Comparison of ENCODE assay signal across 10 mouse cellular contexts in the genomic region with DNA sequence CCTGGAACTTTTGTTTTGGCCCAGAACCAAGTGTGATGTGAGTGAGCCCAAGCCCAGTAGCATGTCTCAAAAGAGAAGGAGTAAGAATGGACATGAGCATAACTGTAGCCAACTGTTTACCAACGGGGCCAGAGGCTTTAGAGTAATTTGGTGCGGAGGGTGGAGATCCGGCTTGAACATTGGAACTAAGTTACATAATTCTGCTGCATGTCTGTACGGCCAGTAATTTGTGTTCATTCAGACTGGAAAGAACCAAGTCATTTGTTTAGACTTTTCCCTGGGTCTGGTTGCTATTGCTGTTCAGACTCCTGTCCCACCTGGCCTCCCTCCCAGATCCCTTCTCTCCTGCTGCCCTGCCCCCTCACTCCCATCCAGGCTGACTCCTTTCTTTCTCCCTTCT. TPM values are rescaled to one million over a fixed set of nuclear protein-coding genes. Genes with fewer than 3 reads are reported as not detected.
DNase-seq lines count a peak whose midpoint lies in the region; ATAC-seq lines count a peak whose summit lies in the region.
"Had no signal": no experiment of that assay in that cellular context is flagged by ENCODE, and none has a peak within 500 bp of the region (broad histone marks: within the 10 kb centered on the region; RNA-seq: fewer than 3 reads in every experiment).

No protein-coding gene starts in this region.

- H3K4me3 ChIP-seq in midbrain, embryonic 11.5 days (ENCODE audit: low read depth, low read length), result no peak overlapping the region
- no peak overlapping the region for H3K4me3 ChIP-seq in midbrain, embryonic 10.5 days
- no peak overlapping the region for H3K4me3 ChIP-seq in stomach, embryonic 14.5 days (ENCODE audit: low read depth, low read length)
- no peak overlapping the region for H3K4me3 ChIP-seq in hindbrain, embryonic 12.5 days
- H3K4me3 ChIP-seq: midbrain, embryonic 12.5 days had no signal

- no peak overlapping the region for H3K9ac ChIP-seq in midbrain, embryonic 11.5 days (ENCODE audit: low read length)
- H3K9ac ChIP-seq in stomach, embryonic 14.5 days (replicated peaks; ENCODE audit: low read depth, low read length), result no peak overlapping the region
- H3K9ac ChIP-seq in hindbrain, embryonic 12.5 days, result no peak overlapping the region
- H3K9ac ChIP-seq: midbrain, embryonic 12.5 days had no signal

- ATAC-seq in frontal cortex, adult (ENCODE audit: low TSS enrichment), result peak; percentile 55
- no peak for ATAC-seq in midbrain, embryonic 11.5 days (ENCODE audit: low FRiP score)
- ATAC-seq in stomach, embryonic 14.5 days (ENCODE audit: insufficient number of reproducible peaks, insufficient read depth, low FRiP score, low read depth), result no peak
- no peak for ATAC-seq in hindbrain, embryonic 12.5 days (ENCODE audit: low FRiP score)

- no peaks in the 10 kb centered on the region; the same call in 1 of the 2 replicates for H3K27me3 ChIP-seq in midbrain, embryonic 11.5 days (ENCODE audit: control insufficient read depth, insufficient read depth, low read length)
- no peaks in the 10 kb centered on the region for H3K27me3 ChIP-seq in midbrain, embryonic 10.5 days (ENCODE audit: low read depth, poor library complexity, severe bottlenecking)
- H3K27me3 ChIP-seq in stomach, embryonic 14.5 days (ENCODE audit: control insufficient read depth, insufficient read depth, low read length), result no peaks in the 10 kb centered on the region
- no peaks in the 10 kb centered on the region for H3K27me3 ChIP-seq in hindbrain, embryonic 12.5 days
- H3K27me3 ChIP-seq: midbrain, embryonic 12.5 days had no signal

- no peaks in the 10 kb centered on the region; the same call in 1 of the 2 replicates for H3K36me3 ChIP-seq in midbrain, embryonic 11.5 days (ENCODE audit: control insufficient read depth, insufficient read depth, low read length)
- no peaks in the 10 kb centered on the region for H3K36me3 ChIP-seq in midbrain, embryonic 10.5 days
- H3K36me3 ChIP-seq in stomach, embryonic 14.5 days (ENCODE audit: control insufficient read depth, insufficient read depth, low read length), result no peaks in the 10 kb centered on the region
- H3K36me3 ChIP-seq in hindbrain, embryonic 12.5 days, result no peaks in the 10 kb centered on the region
- H3K36me3 ChIP-seq: midbrain, embryonic 12.5 days had no signal

- no peak overlapping the region for H3K27ac ChIP-seq in midbrain, embryonic 11.5 days (ENCODE audit: low read depth, low read length)
- H3K27ac ChIP-seq in midbrain, embryonic 10.5 days (replicated peaks), result no peak overlapping the region
- peak overlapping the region; percentile 23; the same call in 1 of the 2 replicates for H3K27ac ChIP-seq in stomach, embryonic 14.5 days (ENCODE audit: low read length)
- no peak overlapping the region for H3K27ac ChIP-seq in hindbrain, embryonic 12.5 days
- H3K27ac ChIP-seq: midbrain, embryonic 12.5 days had no signal

- DNase-seq in frontal cortex, postnatal 25 days (ENCODE audit: low spot score in 2 of 2), result no peak
- DNase-seq in midbrain, embryonic 11.5 days (ENCODE audit: low spot score, missing footprints), result peak; percentile 54
- no peak for DNase-seq in midbrain, embryonic 10.5 days (ENCODE audit: low spot score)
- DNase-seq in heart, postnatal 14 days, result peak; percentile 7 to 11
- no peak for DNase-seq in embryo, embryonic 9.5 days (ENCODE audit: extremely low spot score)
- DNase-seq: adrenal gland, postnatal 25 days had no signal

- H3K4me1 ChIP-seq in midbrain, embryonic 11.5 days (ENCODE audit: control insufficient read depth, insufficient read depth, low read length), result no peaks in the 10 kb centered on the region
- no peaks in the 10 kb centered on the region for H3K4me1 ChIP-seq in midbrain, embryonic 10.5 days
- H3K4me1 ChIP-seq in stomach, embryonic 14.5 days (ENCODE audit: control insufficient read depth, insufficient read depth, low read length), result peaks cover 11% of the 10 kb centered on the region
- H3K4me1 ChIP-seq in hindbrain, embryonic 12.5 days, result no peaks in the 10 kb centered on the region
- H3K4me1 ChIP-seq: midbrain, embryonic 12.5 days had no signal

- no peak overlapping the region for H3K4me2 ChIP-seq in midbrain, embryonic 11.5 days
- no peak overlapping the region for H3K4me2 ChIP-seq in stomach, embryonic 14.5 days (replicated peaks; ENCODE audit: low read depth, low read length)
- no peak overlapping the region for H3K4me2 ChIP-seq in hindbrain, embryonic 12.5 days (replicated peaks)
- H3K4me2 ChIP-seq: midbrain, embryonic 12.5 days had no signal

- no peaks in the 10 kb centered on the region for H3K9me3 ChIP-seq in midbrain, embryonic 11.5 days (ENCODE audit: control insufficient read depth, low read length)
- no peaks in the 10 kb centered on the region for H3K9me3 ChIP-seq in midbrain, embryonic 10.5 days (replicated peaks)
- H3K9me3 ChIP-seq in stomach, embryonic 14.5 days (ENCODE audit: control insufficient read depth, low read depth, low read length), result no peaks in the 10 kb centered on the region
- no peaks in the 10 kb centered on the region for H3K9me3 ChIP-seq in hindbrain, embryonic 12.5 days (replicated peaks)
- H3K9me3 ChIP-seq: midbrain, embryonic 12.5 days had no signal

- intact Hi-C loops in heart, postnatal 14 days (cut with DNase I), result no loop called here

- 91% methylated on average over 4 of the region's 4 CpGs for WGBS in midbrain, embryonic 11.5 days
- WGBS in midbrain, embryonic 10.5 days, result 88% methylated on average over 4 of the region's 4 CpGs
- WGBS in stomach, embryonic 14.5 days, result 39% methylated on average over 4 of the region's 4 CpGs
- 87% methylated on average over 4 of the region's 4 CpGs for WGBS in hindbrain, embryonic 12.5 days

RNA-seq across cellular contexts. Expression of gene Tiam2, which starts 43.3 kb away (rescaled TPM):
- polyA plus RNA-seq in midbrain, embryonic 11.5 days (2014; fragmentation: Nextera tagmentation; extraction: Ambion mirVana), result 2.5 and 3.0 TPM in 2 replicates
- polyA plus RNA-seq in midbrain, embryonic 10.5 days (2016; fragmentation: Nextera tagmentation; extraction: Ambion mirVana), result 2.9 and 3.0 TPM in 2 replicates
- 1 to 10 TPM; 2.7 to 2.8 TPM for total RNA-seq in heart, postnatal 14 days (2021)
- 6.5 and 6.6 TPM in 2 replicates for polyA plus RNA-seq in stomach, embryonic 14.5 days (2014; fragmentation: Nextera tagmentation; extraction: Ambion mirVana)
- 10.6 and 12.0 TPM in 2 replicates for polyA plus RNA-seq in hindbrain, embryonic 12.5 days (2016; fragmentation: Nextera tagmentation; extraction: Ambion mirVana)

Comparison
In these comparisons a context has a peak if more than half of its experiments do, and no peak if none do; other contexts are left out.
1. DNase-seq: peak in midbrain, embryonic 11.5 days (single experiment) and heart, postnatal 14 days (2 of 2); none in frontal cortex, postnatal 25 days (0 of 2), midbrain, embryonic 10.5 days (single experiment) and embryo, embryonic 9.5 days (single experiment).